Mouse (Mus musculus): ENCODE measurements at regions not wholly inside any gene's neighbourhood (a gene's known extent, or its start where the extent isn't known, plus 50 kb on each side); places are given as distances from the start of the nearest gene placed in this dataset.

DNA sequence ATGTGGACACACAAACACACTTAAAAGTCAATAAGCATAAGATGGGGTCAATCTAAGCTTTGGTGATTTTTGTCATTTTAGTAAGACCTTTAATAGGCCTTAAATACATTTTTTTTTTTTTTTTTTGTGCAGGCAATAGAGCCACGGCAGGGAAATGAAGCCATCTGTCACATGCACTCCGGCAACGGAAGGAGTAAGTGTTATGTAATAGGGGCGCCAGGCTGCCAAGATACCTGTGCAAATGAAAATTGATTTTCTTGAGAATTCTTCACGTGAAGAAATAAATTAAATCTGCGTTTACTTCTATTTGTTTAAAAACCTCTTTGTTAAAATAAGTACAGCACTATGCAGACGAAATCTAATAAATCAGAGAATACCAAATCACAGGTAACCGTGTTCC, 54.6 kb upstream of the Card11 start:
- Histone ChIP-seq H3K27me3 (ENCODE audit: insufficient read depth, low read length) (peaks cover 12% of the 10 kb centered on the region), H3K36me3 (ENCODE audit: insufficient read depth, low read length) (no peaks in the 10 kb centered on the region), H3K9me3 (ENCODE audit: low read length) (peaks cover 12% of the 10 kb centered on the region), H3K4me1 (replicated peaks; ENCODE audit: low read depth, low read length) (no peaks in the 10 kb centered on the region), H3K4me3 (replicated peaks; ENCODE audit: low read length) (no peak overlapping the region)
- no peak for TF ChIP-seq POU5F1 (IDR thresholded peaks at IDR 0.05; ENCODE audit: borderline replicate concordance, low read length)
- TF ChIP-seq NANOG (IDR thresholded peaks at IDR 0.05; ENCODE audit: borderline replicate concordance, low read length), result no peak
- TF ChIP-seq CTCF (conservative IDR thresholded peaks at IDR 0.05; ENCODE audit: low read length), result no peak

DNA sequence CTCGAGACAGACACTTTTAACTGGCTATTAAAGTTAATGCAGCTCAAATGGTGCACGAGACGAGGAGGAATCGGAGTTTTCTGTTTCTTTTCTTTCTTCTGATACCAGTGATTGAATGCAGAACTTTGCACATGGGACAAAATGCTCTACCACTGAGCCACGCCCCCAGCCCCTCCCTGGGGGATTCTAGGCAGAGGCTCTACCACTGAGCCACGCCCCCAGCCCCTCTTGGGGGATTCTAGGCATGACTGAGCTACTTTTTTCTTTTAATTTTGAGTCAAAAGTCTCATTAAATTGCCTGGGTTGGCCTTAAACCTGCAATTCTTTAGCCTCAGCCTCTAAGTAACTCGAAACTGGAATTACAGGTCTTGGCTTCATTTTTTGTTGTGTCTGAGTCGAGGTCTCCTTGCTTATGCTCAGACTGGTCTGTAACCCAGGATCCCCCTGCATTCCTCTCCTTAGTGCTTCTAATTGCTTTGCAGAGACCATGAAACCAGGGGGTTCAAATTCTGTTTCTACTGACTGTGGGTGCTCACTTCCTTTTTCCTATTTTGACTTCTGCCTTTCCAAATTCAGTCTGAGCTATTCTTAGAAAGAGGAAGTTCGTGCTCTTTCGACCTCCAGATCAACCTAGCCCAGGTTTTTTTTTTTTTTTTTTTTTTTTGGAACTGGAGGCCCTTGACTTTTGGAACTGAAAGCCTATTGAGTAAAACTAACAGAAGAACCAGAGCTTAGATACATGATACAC, 55.4 kb upstream of the Card11 start:
- H3K4me1 ChIP-seq (replicated peaks; ENCODE audit: low read depth, low read length), result no peaks in the 10 kb centered on the region
- no peak overlapping the region for H3K4me3 ChIP-seq (replicated peaks; ENCODE audit: low read length)
- peaks cover 12% of the 10 kb centered on the region for H3K9me3 ChIP-seq (ENCODE audit: low read length)
- H3K36me3 ChIP-seq (ENCODE audit: insufficient read depth, low read length), result no peaks in the 10 kb centered on the region
- H3K27me3 ChIP-seq (ENCODE audit: insufficient read depth, low read length), result peaks cover 6% of the 10 kb centered on the region
- TF ChIP-seq POU5F1 (IDR thresholded peaks at IDR 0.05; ENCODE audit: borderline replicate concordance, low read length), result no peak
- TF ChIP-seq CTCF (conservative IDR thresholded peaks at IDR 0.05; ENCODE audit: low read length), result no peak
- no peak for TF ChIP-seq NANOG (IDR thresholded peaks at IDR 0.05; ENCODE audit: borderline replicate concordance, low read length)

DNA sequence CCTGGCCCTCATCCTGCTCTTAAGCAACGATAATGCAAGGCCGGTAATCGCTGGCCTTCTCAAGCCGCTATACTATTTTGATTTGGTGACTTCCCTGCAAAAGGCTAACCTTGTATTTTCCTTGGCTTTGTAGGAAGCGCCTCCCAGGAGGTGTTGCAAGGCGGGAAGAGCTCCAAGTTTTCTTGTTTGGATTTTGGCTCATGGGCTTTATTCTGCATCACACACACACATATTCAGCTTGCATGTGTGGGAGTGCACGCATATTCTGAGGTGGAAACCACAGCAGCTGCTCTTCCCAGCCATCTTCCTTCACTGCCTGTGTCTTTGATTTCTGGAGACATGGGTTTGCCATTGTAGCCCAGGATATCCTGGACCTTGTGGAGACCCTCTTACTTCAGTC, 57.8 kb upstream of the Card11 start:
- no peak overlapping the region for H3K4me3 ChIP-seq (replicated peaks; ENCODE audit: low read length)
- peaks cover 4% of the 10 kb centered on the region; the same call in 1 of the 2 replicates for H3K9me3 ChIP-seq (ENCODE audit: low read length)
- TF ChIP-seq CTCF (conservative IDR thresholded peaks at IDR 0.05; ENCODE audit: low read length) (no peak), POU5F1 (IDR thresholded peaks at IDR 0.05; ENCODE audit: borderline replicate concordance, low read length) (no peak), NANOG (IDR thresholded peaks at IDR 0.05; ENCODE audit: borderline replicate concordance, low read length) (no peak)
- H3K4me1 ChIP-seq (replicated peaks; ENCODE audit: low read depth, low read length), result no peaks in the 10 kb centered on the region
- H3K27me3 ChIP-seq (ENCODE audit: insufficient read depth, low read length), result peaks cover 3% of the 10 kb centered on the region; the same call in 1 of the 2 replicates
- H3K36me3 ChIP-seq (ENCODE audit: insufficient read depth, low read length), result no peaks in the 10 kb centered on the region

DNA sequence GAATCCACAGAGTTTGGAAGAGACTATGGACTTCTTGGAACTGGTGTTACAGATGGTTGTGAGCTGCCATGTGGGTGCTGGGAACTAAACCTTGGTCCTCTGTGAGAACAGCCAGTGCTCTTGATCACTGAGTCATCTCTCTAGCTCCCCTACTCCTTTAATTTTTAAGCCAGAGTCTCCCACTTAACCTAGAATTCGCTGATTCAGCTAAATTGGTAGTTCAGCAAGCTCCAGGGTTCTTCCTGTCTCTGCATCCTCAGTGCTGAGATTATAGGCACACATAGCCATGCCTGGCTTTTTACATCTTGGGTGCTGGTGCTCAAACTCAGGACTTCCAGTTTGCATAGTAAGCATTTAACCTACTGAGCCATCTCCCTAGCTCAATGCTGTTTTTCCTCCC, 58.5 kb upstream of the Card11 start:
- TF ChIP-seq CTCF (conservative IDR thresholded peaks at IDR 0.05; ENCODE audit: low read length) (no peak), POU5F1 (IDR thresholded peaks at IDR 0.05; ENCODE audit: borderline replicate concordance, low read length) (no peak), NANOG (IDR thresholded peaks at IDR 0.05; ENCODE audit: borderline replicate concordance, low read length) (no peak)
- H3K4me3 ChIP-seq (replicated peaks; ENCODE audit: low read length), result no peak overlapping the region
- H3K27me3 ChIP-seq (ENCODE audit: insufficient read depth, low read length), result no peaks in the 10 kb centered on the region; the same call in 1 of the 2 replicates

DNA sequence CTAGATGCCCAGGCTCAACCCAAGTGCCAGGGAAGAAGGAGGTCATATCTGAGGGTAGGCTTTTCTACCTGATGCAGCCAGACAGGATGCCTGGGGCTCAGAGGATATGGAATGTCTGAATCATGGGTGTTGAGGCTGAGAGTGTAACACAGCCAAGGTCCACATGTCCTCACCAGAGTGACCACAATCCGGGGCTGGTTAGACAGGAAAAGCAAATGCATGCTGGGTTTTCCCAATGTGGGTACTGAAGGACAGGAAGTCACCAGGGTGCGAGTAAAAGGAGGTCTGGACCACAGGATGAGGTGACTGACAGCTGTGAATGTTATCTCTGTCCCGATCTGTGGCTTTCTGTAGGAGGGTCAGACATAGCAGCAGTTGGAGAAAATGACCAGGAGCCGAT, 61.8 kb upstream of the Card11 start:
- TF ChIP-seq NANOG (IDR thresholded peaks at IDR 0.05; ENCODE audit: borderline replicate concordance, low read length) (no peak), POU5F1 (IDR thresholded peaks at IDR 0.05; ENCODE audit: borderline replicate concordance, low read length) (no peak), CTCF (conservative IDR thresholded peaks at IDR 0.05; ENCODE audit: low read length) (no peak)
- H3K4me3 ChIP-seq (replicated peaks; ENCODE audit: low read length), result no peak overlapping the region
- H3K36me3 ChIP-seq (ENCODE audit: insufficient read depth, low read length), result no peaks in the 10 kb centered on the region
- no peaks in the 10 kb centered on the region; the same call in 1 of the 2 replicates for H3K27me3 ChIP-seq (ENCODE audit: insufficient read depth, low read length)
- H3K9me3 ChIP-seq (ENCODE audit: low read length), result peaks cover 3% of the 10 kb centered on the region; the same call in 1 of the 2 replicates
- no peaks in the 10 kb centered on the region for H3K4me1 ChIP-seq (replicated peaks; ENCODE audit: low read depth, low read length)

More for the DNA sequence above, 58.5 kb upstream of the Card11 start:
- no peaks in the 10 kb centered on the region for H3K36me3 ChIP-seq (ENCODE audit: insufficient read depth, low read length)
- peaks cover 4% of the 10 kb centered on the region; the same call in 1 of the 2 replicates for H3K9me3 ChIP-seq (ENCODE audit: low read length)
- no peaks in the 10 kb centered on the region for H3K4me1 ChIP-seq (replicated peaks; ENCODE audit: low read depth, low read length)

DNA sequence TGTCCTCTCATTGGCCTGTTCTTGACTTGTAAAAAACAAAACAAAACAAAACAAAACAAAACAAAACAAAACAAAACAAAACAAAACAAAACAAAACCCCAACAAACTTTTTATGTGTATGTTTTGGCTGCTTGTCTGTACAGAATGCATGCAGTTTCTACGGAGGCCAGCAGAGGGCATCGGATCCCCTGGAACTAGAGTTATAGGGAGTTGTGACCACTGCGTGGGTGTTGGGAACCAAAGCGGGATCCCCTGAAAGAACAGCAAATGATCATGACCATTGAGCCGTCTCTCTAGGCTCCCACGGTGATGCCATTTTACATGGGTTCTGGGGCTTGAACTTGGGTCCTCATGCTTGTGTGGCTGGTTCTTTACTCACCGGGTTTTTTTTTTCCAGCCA, 67.2 kb upstream of the Card11 start:
- 0 out of 2 replicates have a peak, but pooled peaks cover 3% of the 10 kb centered on the region for H3K9me3 ChIP-seq (ENCODE audit: low read length)
- no peak overlapping the region for H3K4me3 ChIP-seq (replicated peaks; ENCODE audit: low read length)
- no peaks in the 10 kb centered on the region for H3K4me1 ChIP-seq (replicated peaks; ENCODE audit: low read depth, low read length)
- no peaks in the 10 kb centered on the region for H3K36me3 ChIP-seq (ENCODE audit: insufficient read depth, low read length)
- H3K27me3 ChIP-seq (ENCODE audit: insufficient read depth, low read length), result peaks cover 3% of the 10 kb centered on the region; the same call in 1 of the 2 replicates
- TF ChIP-seq POU5F1 (IDR thresholded peaks at IDR 0.05; ENCODE audit: borderline replicate concordance, low read length), result no peak
- peak; percentile 68 for TF ChIP-seq CTCF (conservative IDR thresholded peaks at IDR 0.05; ENCODE audit: low read length)

DNA sequence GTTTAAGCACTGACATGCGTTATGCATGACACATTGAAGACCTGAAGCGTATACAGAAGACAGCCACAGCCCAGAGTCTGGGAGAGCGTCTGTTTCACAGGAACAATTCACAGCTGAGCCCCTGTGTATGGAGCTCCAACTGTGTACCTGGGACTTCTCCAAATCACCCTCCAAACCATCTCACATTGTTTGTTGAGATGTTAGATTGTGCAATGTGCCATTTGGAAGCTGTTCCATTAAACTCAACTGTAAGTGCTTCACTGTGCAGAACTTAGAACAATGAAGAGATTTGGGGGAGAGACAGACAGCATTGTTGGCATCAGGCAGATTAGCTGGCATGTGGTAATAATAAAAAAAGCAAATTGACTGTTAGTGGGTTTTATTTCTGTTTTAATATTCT, 74.1 kb upstream of the Card11 start:
- Histone ChIP-seq H3K9me3 (ENCODE audit: low read length) (peaks cover 13% of the 10 kb centered on the region), H3K4me3 (replicated peaks; ENCODE audit: low read length) (no peak overlapping the region), H3K27me3 (ENCODE audit: insufficient read depth, low read length) (peaks cover 5% of the 10 kb centered on the region; the same call in 1 of the 2 replicates), H3K4me1 (replicated peaks; ENCODE audit: low read depth, low read length) (peaks cover 5% of the 10 kb centered on the region; the same call in 1 of the 2 replicates), H3K36me3 (ENCODE audit: insufficient read depth, low read length) (no peaks in the 10 kb centered on the region)
- no peak for TF ChIP-seq NANOG (IDR thresholded peaks at IDR 0.05; ENCODE audit: borderline replicate concordance, low read length)
- no peak for TF ChIP-seq CTCF (conservative IDR thresholded peaks at IDR 0.05; ENCODE audit: low read length)
- no peak for TF ChIP-seq POU5F1 (IDR thresholded peaks at IDR 0.05; ENCODE audit: borderline replicate concordance, low read length)

DNA sequence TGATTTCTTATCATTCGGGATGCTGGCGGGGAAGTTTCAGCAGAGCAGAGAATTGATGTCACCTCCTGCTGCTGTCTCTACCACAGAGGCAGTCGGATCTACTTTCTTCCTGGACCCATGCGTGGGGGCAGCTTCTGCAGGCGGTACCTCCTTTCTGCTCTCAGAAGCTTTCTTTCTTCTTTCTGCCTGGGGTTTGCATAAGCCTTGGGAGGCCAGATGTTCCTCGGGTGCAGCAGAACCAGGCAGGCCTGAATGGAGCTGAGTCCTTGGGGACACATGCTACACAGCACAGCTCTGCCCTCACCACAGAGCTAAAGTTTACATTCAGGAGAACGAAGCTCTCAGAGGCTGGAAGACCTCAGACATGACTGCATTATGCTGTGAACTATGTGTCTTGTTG, 75.8 kb upstream of the Card11 start:
- TF ChIP-seq NANOG (IDR thresholded peaks at IDR 0.05; ENCODE audit: borderline replicate concordance, low read length), result no peak
- no peak for TF ChIP-seq POU5F1 (IDR thresholded peaks at IDR 0.05; ENCODE audit: borderline replicate concordance, low read length)
- TF ChIP-seq CTCF (conservative IDR thresholded peaks at IDR 0.05; ENCODE audit: low read length), result no peak
- Histone ChIP-seq H3K27me3 (ENCODE audit: insufficient read depth, low read length) (peaks cover 14% of the 10 kb centered on the region), H3K4me3 (replicated peaks; ENCODE audit: low read length) (no peak overlapping the region), H3K36me3 (ENCODE audit: insufficient read depth, low read length) (no peaks in the 10 kb centered on the region), H3K4me1 (replicated peaks; ENCODE audit: low read depth, low read length) (peaks cover 5% of the 10 kb centered on the region; the same call in 1 of the 2 replicates), H3K9me3 (ENCODE audit: low read length) (peaks cover 13% of the 10 kb centered on the region)

All from E14TG2a.4 (cell line).